Mouse (Mus musculus): ENCODE data around the gene Pilra.

The Pilra gene

GRCm38 (mm10) chr5:137828694-137829093 lies 7.4 kb downstream of the Pilra start:
- in situ Hi-C loops (cut with MboI; ENCODE audit: low pct_unique_long_range_greater_than_20kb in 1 of 2, low sequenced_read_pairs in 2 of 2, unreplicated experiment in 1 of 2), result no loop called here

- in situ Hi-C loops (cut with MboI; ENCODE audit: low pct_unique_long_range_greater_than_20kb in 1 of 2, low sequenced_read_pairs in 2 of 2, unreplicated experiment in 1 of 2), result no loop called here
These were observed 9.7 kb downstream of the Pilra start for GRCm38 (mm10) chr5:137826421-137826820.

DNA sequence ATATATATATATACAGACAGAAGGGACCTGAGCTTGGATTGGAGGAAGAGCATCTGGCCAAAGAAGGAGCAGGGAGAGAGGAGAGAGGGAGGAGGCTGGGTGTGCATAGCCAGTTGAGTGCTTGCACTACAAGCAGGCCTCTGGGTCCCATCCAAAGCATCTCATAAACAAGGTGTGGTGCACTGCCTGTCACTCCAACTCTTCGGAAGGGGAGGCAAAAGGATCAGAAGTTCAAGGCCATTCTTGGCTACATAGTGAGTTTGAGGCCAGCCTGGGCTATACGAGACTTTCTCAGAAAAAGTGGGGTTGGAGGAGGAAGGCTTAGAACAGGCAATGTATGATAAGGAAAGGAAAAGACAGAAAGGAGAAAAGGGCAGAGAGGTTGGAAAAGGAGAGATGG lies 10.1 kb downstream of the Pilra start:
- in situ Hi-C loops (cut with MboI; ENCODE audit: low pct_unique_long_range_greater_than_20kb in 1 of 2, low sequenced_read_pairs in 2 of 2, unreplicated experiment in 1 of 2), result no loop called here

- in situ Hi-C loops (cut with MboI; ENCODE audit: low pct_unique_long_range_greater_than_20kb in 1 of 2, low sequenced_read_pairs in 2 of 2, unreplicated experiment in 1 of 2), result no loop called here
These were observed 11.1 kb downstream of the Pilra start for GRCm38 (mm10) chr5:137825030-137825429.

GRCm38 (mm10) chr5:137823455-137824045 lies 12.5 kb downstream of the Pilra start:
- in situ Hi-C loops (cut with MboI; ENCODE audit: low pct_unique_long_range_greater_than_20kb in 1 of 2, low sequenced_read_pairs in 2 of 2, unreplicated experiment in 1 of 2), result loop anchor here in 1 of 2 experiments (25.0 kb wide), 1 partner anchor 389 kb away; no protein-coding TSS in a partner anchor

GRCm38 (mm10) chr5:137822602-137823001 lies 13.5 kb downstream of the Pilra start:
- in situ Hi-C loops (cut with MboI; ENCODE audit: low pct_unique_long_range_greater_than_20kb in 1 of 2, low sequenced_read_pairs in 2 of 2, unreplicated experiment in 1 of 2), result loop anchor here in 1 of 2 experiments (25.0 kb wide), 1 partner anchor 390 kb away; no protein-coding TSS in a partner anchor

- in situ Hi-C loops (cut with MboI; ENCODE audit: low pct_unique_long_range_greater_than_20kb in 1 of 2, low sequenced_read_pairs in 2 of 2, unreplicated experiment in 1 of 2), result loop anchor here in 1 of 2 experiments (25.0 kb wide), 1 partner anchor 390 kb away; no protein-coding TSS in a partner anchor
These were observed 14.0 kb downstream of the Pilra start for GRCm38 (mm10) chr5:137822126-137822525.

GRCm38 (mm10) chr5:137817466-137818222 lies 18.4 kb downstream of the Pilra start:
- in situ Hi-C loops (cut with MboI; ENCODE audit: low pct_unique_long_range_greater_than_20kb in 1 of 2, low sequenced_read_pairs in 2 of 2, unreplicated experiment in 1 of 2), result loop anchor here in 1 of 2 experiments (25.0 kb wide), 1 partner anchor 395 kb away; no protein-coding TSS in a partner anchor

DNA sequence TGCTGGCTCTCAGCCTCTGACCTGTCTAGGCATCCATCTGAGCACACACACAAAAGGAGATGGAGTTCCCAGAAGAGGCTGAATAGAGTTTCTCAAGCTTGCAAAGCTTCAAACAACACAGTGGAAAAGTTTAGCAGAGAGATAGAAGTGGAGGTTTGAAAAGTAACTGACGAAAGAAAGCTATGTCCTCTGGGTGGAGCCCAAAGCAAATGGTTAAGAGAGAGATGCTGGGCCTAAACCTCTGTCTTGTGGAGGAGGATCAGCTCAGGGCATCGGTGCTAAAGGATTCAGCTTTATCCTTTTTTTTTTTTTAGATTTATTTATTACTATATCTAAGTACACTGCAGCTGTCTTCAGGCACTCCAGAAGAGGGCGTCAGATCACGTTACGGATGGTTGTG lies 27.8 kb downstream of the Pilra start:
- in situ Hi-C loops (cut with MboI; ENCODE audit: low pct_unique_long_range_greater_than_20kb in 1 of 2, low sequenced_read_pairs in 2 of 2, unreplicated experiment in 1 of 2), result loop anchor here in 1 of 2 experiments (25.0 kb wide), 1 partner anchor 404 kb away; no protein-coding TSS in a partner anchor

- in situ Hi-C loops (cut with MboI; ENCODE audit: low pct_unique_long_range_greater_than_20kb in 1 of 2, low sequenced_read_pairs in 2 of 2, unreplicated experiment in 1 of 2), result loop anchor here in 1 of 2 experiments (25.0 kb wide), 1 partner anchor 406 kb away; no protein-coding TSS in a partner anchor
These were observed 29.9 kb downstream of the Pilra start for GRCm38 (mm10) chr5:137806158-137806557.

GRCm38 (mm10) chr5:137800917-137801316 lies 35.2 kb downstream of the Pilra start:
- in situ Hi-C loops (cut with MboI; ENCODE audit: low pct_unique_long_range_greater_than_20kb in 1 of 2, low sequenced_read_pairs in 2 of 2, unreplicated experiment in 1 of 2), result loop anchor here in 1 of 2 experiments (25.0 kb wide), 1 partner anchor 411 kb away; no protein-coding TSS in a partner anchor

GRCm38 (mm10) chr5:137796606-137797005 lies 39.5 kb downstream of the Pilra start:
- in situ Hi-C loops (cut with MboI; ENCODE audit: low pct_unique_long_range_greater_than_20kb in 1 of 2, low sequenced_read_pairs in 2 of 2, unreplicated experiment in 1 of 2), result loop anchor here in 1 of 2 experiments (10.0 kb wide), 1 partner anchor 78 kb away; the partner anchor contains the start of gene Pilrb2

- in situ Hi-C loops (cut with MboI; ENCODE audit: low pct_unique_long_range_greater_than_20kb in 1 of 2, low sequenced_read_pairs in 2 of 2, unreplicated experiment in 1 of 2), result loop anchor here in 1 of 2 experiments (10.0 kb wide), 1 partner anchor 83 kb away; the partner anchor contains the start of gene Pilrb2
These were observed 44.5 kb downstream of the Pilra start for GRCm38 (mm10) chr5:137791553-137791952.

DNA sequence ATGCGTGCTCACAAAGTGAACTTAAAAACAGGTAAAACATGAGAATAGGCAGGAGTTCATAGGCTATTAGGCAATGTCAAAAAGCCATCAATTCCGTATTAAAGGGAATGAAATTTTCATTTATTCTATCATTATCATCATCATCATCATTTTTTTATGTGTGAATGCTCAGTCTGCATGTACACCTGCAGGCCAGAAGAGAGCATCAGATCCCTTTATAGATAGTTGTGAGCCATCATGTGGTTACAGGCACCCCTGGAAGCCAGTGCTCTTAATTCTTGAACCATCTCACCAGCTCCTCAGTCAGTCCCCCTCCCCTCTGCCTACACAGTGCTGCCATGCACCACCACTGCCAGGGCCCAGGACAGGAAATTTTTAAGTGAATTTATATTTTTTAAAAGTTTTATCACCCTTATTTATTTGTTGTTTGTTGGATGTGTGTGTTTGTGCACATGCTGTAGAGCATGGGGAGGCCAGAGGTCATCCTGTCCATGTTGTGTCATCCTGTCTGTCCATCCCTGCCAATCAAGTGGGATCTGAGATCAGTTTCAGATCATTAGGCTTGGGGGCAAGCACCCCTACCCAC lies 47.0 kb downstream of the Pilra start:
- in situ Hi-C loops (cut with MboI; ENCODE audit: low pct_unique_long_range_greater_than_20kb in 1 of 2, low sequenced_read_pairs in 2 of 2, unreplicated experiment in 1 of 2), result no loop called here

GRCm38 (mm10) chr5:137788171-137788570 lies 47.9 kb downstream of the Pilra start:
- in situ Hi-C loops (cut with MboI; ENCODE audit: low pct_unique_long_range_greater_than_20kb in 1 of 2, low sequenced_read_pairs in 2 of 2, unreplicated experiment in 1 of 2), result no loop called here

DNA sequence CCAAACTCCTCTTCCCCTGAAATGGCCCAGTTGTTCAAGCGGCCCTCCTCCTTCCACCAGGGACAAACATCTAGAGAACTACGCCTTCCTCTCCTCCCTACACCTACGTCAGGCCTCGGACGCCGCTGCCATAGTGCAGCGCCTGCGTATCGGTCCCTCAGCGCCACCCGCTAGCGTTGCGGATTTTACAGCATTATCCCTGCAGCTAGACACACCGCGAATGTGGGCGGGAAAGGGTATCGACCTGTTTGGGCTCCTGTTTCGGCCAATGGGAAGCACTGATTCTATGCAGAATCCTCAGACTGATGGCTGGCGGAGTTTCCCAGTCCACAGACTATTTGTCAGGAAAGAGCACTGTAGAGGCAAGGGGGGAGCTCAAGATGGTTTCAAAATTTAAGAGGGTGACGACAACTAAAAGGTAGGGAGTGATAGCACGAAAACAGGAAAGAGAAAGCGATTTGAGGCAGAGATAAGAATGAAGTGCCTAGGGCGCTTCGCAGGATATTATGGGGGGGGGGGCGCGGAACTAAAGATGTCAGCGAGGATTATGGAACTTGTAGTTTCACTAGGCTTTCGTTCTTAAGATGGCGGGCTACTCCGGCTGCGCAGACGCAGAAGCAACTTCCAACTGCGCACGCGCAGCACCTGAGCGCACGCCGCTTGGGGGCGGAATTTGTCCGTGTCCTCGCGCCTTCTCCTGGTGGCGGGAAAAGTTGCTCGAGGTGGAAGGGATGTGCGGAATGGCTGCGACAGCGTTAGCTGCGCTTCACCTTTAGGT lies 48.7 kb downstream of the Pilra start, which contains the start of the genes Mepce and Zcwpw1:
Gene Mepce, minus strand, starts transcription at position 505 of the 778 bp plus-strand sequence.
Gene Zcwpw1, plus strand, starts transcription at position 648 of the 778 bp plus-strand sequence.
- in situ Hi-C loops (cut with MboI; ENCODE audit: low pct_unique_long_range_greater_than_20kb in 1 of 2, low sequenced_read_pairs in 2 of 2, unreplicated experiment in 1 of 2), result no loop called here

DNA sequence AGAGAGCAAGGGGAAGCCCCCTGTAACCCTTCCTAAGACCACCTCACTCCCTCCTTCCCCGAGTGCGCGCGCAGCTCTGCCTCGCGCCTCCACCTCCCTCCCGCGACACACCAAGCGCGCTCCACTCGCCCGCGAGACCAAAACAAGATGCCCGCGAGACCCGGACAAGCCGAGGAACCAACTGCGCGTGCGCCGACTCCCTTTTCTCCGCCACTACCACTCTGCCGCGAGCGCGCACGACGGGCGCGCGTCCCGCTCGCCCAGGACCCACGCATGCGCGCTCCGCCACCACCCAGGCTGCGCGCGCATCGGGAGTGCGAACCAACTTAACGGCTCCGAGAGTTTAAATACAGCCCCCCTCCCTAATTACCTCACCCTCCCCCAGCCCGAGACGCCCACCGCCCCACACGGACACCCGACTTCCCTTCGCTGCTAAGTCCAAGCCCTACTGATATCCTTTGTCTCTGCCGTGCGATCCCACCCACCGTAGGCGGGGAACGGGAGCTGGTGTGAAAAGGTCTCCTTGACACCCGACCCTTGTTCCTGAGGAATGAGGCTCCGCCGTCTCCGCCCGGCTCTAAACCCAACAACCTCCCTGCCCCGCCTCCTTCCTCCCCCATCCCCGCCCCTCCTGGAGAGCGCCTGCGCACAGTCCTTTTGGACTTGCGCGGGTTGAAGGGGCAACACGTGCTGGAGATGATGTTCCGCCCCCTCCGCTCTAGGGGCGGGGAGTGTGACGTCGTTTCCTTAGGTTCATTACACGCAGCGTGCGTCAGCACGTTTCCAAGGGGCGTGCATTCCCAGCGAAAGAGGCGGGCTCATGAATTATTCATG lies 49.8 kb downstream of the Pilra start:
- in situ Hi-C loops (cut with MboI; ENCODE audit: low pct_unique_long_range_greater_than_20kb in 1 of 2, low sequenced_read_pairs in 2 of 2, unreplicated experiment in 1 of 2), result no loop called here
